Mouse (Mus musculus) kidney, embryonic 14.5 days (tissue): ENCODE results near the gene Ttyh3. TPM values are rescaled to one million over a fixed set of nuclear protein-coding genes. Genes with fewer than 3 reads are reported as not detected.

ENCODE experiments used
- ATAC-seq: fragments of 200-750 bp; cut with Nextera tagmentation; 2 replicates; pipeline ENCODE4 v1.8.0; 2017; ENCODE audit warnings: moderate number of reproducible peaks, mild to moderate bottlenecking, moderate TSS enrichment, moderate library complexity; ENCODE audit not compliant: low FRiP score, low TSS enrichment
- H3K27ac ChIP-seq: fragments of 300-500 bp; sonication (generic); 2 replicates; pipeline ENCODE4 v1.5.1; 2014; ENCODE audit warnings: low read depth, mild to moderate bottlenecking, low read length, moderate library complexity, mixed read lengths
- H3K27me3 ChIP-seq: fragments of 300-500 bp; sonication (generic); 2 replicates; pipeline ENCODE4 v1.6.1; 2014; ENCODE audit warnings: mild to moderate bottlenecking, low read length; ENCODE audit not compliant: control insufficient read depth, insufficient read depth
- H3K36me3 ChIP-seq: fragments of 300-500 bp; sonication (generic); 2 replicates; pipeline ENCODE4 v1.6.1; 2014; ENCODE audit warnings: low read length, mixed read lengths; ENCODE audit not compliant: control insufficient read depth, insufficient read depth
- H3K4me1 ChIP-seq: fragments of 300-500 bp; sonication (generic); 2 replicates; pipeline ENCODE4 v1.6.1; 2014; ENCODE audit warnings: low read length, mixed read lengths; ENCODE audit not compliant: control insufficient read depth, insufficient read depth
- H3K4me2 ChIP-seq: fragments of 300-500 bp; sonication (generic); replicated peaks from 2 replicates; pipeline ENCODE4 v1.6.1; 2014; ENCODE audit warnings: low read depth, mild to moderate bottlenecking, low read length
- H3K4me3 ChIP-seq: fragments of 300-500 bp; sonication (generic); 2 replicates; pipeline ENCODE4 v1.5.1; 2014; ENCODE audit warnings: mild to moderate bottlenecking, low read length
- H3K9ac ChIP-seq: fragments of 300-500 bp; sonication (generic); 2 replicates; pipeline ENCODE4 v1.6.1; 2014; ENCODE audit warnings: low read depth, mild to moderate bottlenecking, low read length, moderate library complexity
- H3K9me3 ChIP-seq: fragments of 300-500 bp; sonication (generic); 2 replicates; pipeline ENCODE4 v1.6.1; 2016; ENCODE audit warnings: low read length; ENCODE audit not compliant: control insufficient read depth
- WGBS: fragments of 180-500 bp; shearing (Covaris S2); extraction: QIAGEN DNeasy Blood & Tissue Kit; methylation state at CpG from one replicate; pipeline ENCODE4 v1.1.7; 2014; 5-methylcytosine and 5-hydroxymethylcytosine counted together
- polyA plus RNA-seq: library from polyadenylated mRNA; unstranded; fragments of >200 nt; fragmentation: Nextera tagmentation; extraction: Ambion mirVana; gene quantifications from 2 replicates; pipeline ENCODE4 v1.2.1, GENCODE M21; 2014

Gene Ttyh3
- polyA plus RNA-seq, 1 experiment from 2014 or later: 48.5 TPM

DNA sequence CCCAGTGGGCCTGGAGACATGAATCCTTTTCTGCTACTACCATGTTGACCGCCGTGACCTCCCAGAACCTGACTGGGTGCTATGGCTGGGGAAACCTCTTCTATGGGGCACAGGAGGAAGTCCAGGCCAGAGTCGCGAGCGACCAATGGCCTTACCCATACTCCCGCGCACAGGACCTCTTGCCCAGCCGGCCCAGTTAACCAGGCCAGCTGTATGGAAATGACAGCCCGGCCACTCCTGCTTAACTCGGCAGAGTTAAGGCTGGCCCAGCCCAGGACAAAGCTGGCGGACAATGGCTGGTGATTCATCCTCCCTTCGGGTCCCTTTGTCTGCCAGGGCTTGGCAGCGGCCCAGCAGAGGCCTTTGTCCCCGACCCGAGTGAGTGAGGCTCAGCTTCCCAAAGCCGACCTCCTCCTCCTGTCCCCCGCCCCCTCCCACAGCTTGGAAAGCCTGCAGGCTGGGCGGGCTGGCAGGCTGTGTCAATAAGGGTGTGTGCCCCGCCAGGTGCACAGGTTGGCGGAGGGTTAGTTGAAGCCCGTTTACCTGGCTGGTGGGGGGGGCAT is 37.7 kb downstream of the Ttyh3 start:
- Histone ChIP-seq H3K9ac (peak overlapping the region; percentile 86), H3K27ac (peak overlapping the region; percentile 89), H3K27me3 (no peaks in the 10 kb centered on the region), H3K36me3 (peaks cover 28% of the 10 kb centered on the region), H3K9me3 (no peaks in the 10 kb centered on the region), H3K4me3 (peak overlapping the region; percentile 69), H3K4me1 (peaks cover 53% of the 10 kb centered on the region), H3K4me2 (peak overlapping the region; percentile 88)
- WGBS: 8% methylated on average over 21 of the region's 21 CpGs
- ATAC-seq: no peak

DNA sequence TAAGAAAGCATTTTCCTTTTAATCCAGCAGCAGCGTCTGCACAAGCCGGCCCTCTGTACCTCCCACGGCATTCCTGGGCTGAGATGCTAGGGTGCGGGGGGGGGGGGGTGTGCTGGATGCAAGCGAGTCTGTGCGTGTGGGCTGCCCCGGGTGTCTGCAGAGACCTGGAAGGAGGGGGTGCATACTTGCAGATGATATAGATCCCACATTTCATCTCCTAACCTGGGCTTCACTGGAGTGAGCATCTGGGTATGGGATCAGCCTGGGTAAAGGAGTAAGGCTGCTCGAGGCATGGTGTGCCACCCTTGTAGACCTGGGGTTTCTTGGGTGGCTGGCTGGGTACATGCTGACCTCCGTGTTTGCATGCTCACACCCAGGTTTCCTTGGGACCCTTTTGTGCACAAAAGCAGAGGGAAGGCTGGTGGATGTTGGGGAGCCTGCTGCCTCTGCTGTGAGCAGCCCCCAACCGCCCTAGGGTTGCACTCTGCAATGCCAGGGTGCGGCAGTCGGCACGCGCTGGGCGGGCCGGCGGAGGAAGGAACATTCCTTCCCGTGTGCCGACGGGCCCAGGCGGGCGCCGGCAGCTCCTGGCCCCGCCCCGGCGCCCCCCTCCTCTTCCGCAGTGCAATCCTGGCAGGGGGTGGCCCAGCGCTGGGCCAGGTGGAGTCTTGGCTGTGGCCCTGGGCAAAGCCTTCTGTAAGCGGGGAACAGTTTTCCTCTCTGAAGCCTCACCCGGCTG is 38.4 kb downstream of the Ttyh3 start:
- 1% methylated on average over 30 of the region's 30 CpGs for WGBS

DNA sequence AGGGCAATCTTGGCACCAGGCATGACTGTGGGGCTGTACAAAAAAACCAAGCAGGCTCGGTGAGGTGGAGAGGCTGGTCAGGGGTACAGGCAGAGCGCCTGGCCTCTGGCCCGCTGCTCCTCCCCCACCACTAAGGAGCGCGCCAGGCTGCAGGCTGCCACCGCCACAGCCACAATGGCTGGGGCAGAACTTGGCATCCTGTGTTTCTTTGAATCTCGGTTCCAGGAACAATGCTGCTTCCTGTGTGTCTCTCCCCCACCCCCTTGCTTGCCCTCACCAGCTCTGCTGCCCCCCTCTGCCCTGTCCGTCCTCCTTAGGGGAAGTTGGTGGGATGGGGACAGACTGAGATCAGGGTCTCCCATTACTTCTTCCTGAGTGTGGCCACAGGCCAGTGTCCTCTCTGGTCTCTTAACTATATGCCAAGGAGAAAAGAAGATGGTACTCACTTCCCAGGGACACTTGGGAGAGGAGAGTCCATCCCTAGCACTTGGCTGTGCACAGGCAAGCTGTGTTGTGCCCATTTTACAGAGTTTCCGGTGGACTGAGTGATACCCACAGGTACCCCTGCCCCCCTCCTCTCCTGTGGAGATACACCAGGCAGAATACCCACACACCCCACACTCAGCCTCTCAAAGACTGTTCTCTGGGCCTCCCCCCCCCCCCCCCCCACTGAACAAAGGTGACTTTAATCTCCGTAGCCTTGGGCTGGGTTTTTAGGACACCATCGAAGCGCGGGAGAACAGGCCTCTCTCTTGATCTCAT is 39.1 kb downstream of the Ttyh3 start:
- no peaks in the 10 kb centered on the region for H3K27me3 ChIP-seq

More for the DNA sequence above, 38.4 kb downstream of the Ttyh3 start:
- Histone ChIP-seq H3K27me3 (no peaks in the 10 kb centered on the region), H3K4me1 (peaks cover 60% of the 10 kb centered on the region), H3K4me3 (peak overlapping the region; percentile 69), H3K9ac (peak overlapping the region; percentile 86), H3K27ac (peak overlapping the region; percentile 89), H3K4me2 (peak overlapping the region; percentile 88), H3K9me3 (no peaks in the 10 kb centered on the region), H3K36me3 (peaks cover 28% of the 10 kb centered on the region)
- peak; percentile 9; the same call in 1 of the 2 replicates for ATAC-seq

DNA sequence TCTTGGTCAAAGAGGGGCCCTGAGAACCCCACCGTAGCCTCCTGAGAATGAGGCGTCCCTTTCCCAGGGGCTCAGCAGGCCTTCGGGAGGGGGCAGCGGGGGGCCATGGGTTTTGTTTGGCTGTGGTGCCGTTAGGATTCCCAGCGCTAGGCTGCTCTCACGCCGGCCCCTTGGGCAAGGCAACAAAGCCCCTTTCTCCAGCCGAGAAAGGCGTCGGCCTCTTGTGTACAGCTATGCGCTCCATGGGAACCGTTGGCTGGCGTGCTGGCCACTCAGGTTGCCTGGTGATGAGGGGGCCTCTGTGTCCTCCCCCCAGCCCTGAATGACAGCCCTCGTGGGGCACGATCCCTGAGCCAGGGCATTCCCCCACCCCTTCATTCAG is 40.2 kb downstream of the Ttyh3 start:
- no peaks in the 10 kb centered on the region for H3K27me3 ChIP-seq
- under 1% methylated on average over 16 of the region's 16 CpGs for WGBS
- H3K27ac ChIP-seq: no peak overlapping the region; the same call in 1 of the 2 replicates
- peak overlapping the region; percentile 69 for H3K4me3 ChIP-seq
- peaks cover 67% of the 10 kb centered on the region for H3K4me1 ChIP-seq
- peak overlapping the region; percentile 86 for H3K9ac ChIP-seq
- H3K36me3 ChIP-seq: peaks cover 14% of the 10 kb centered on the region
- no peaks in the 10 kb centered on the region for H3K9me3 ChIP-seq
- peak overlapping the region; percentile 88 for H3K4me2 ChIP-seq
- no peak for ATAC-seq

More for the DNA sequence above, 39.1 kb downstream of the Ttyh3 start:
- peak overlapping the region; percentile 86; the same call in 1 of the 2 replicates for H3K9ac ChIP-seq
- peak overlapping the region; percentile 89 for H3K27ac ChIP-seq
- H3K4me2 ChIP-seq: peak overlapping the region; percentile 88
- no peak for ATAC-seq
- peaks cover 62% of the 10 kb centered on the region for H3K4me1 ChIP-seq
- no peaks in the 10 kb centered on the region for H3K9me3 ChIP-seq
- WGBS: 22% methylated on average over 13 of the region's 13 CpGs
- peaks cover 24% of the 10 kb centered on the region for H3K36me3 ChIP-seq
- H3K4me3 ChIP-seq: peak overlapping the region; percentile 69

DNA sequence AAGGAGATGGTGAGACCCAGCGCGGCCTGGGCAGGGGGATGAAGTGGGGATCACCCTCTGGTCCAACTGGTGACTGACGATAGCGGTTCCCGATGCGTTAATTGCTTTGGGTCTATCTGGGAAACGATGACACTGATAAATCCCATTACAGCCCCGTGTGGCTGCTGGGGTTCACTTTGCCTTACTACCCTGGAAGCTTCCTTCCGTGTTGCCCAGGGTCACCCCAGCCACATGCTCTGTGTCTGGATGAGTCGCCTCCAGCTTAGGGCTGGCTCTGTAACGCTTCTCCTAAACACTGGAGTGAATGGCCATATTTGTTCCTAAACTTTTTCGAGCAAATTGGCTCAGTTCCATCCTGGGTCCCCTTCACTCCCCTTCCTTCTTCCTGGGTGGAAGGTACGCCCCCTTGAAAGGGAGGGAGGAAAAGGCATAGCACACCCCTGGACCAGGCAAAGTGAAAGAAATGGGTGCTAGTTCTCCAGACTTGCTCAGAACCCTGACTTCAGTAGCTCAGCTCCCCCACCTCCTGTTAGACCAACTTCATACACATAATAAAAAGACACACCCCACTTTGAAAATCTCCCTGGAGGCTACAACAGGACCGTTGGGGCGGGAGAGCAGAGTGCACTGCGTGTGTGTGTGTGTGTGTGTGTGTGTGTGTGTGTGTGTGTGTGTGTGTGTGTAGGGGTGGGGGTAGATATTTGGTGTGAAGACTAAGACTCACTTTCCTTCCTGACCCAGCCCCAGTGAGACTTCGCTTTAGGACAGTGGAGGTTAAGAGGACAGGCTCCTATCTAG is 40.8 kb downstream of the Ttyh3 start:
- WGBS: 2% methylated on average over 17 of the region's 17 CpGs
- no peaks in the 10 kb centered on the region for H3K27me3 ChIP-seq
- ATAC-seq: no peak
- H3K36me3 ChIP-seq: peaks cover 8% of the 10 kb centered on the region
- H3K4me2 ChIP-seq: peak overlapping the region; percentile 88
- peaks cover 67% of the 10 kb centered on the region for H3K4me1 ChIP-seq
- H3K4me3 ChIP-seq: peak overlapping the region; percentile 69
- peak overlapping the region; percentile 86 for H3K9ac ChIP-seq
- no peaks in the 10 kb centered on the region for H3K9me3 ChIP-seq
- H3K27ac ChIP-seq: peak overlapping the region; percentile 74

- Histone ChIP-seq H3K4me1 (peaks cover 64% of the 10 kb centered on the region), H3K36me3 (no peaks in the 10 kb centered on the region; the same call in 1 of the 2 replicates), H3K9me3 (no peaks in the 10 kb centered on the region), H3K27ac (peak within 1 kb of the TSS; percentile 74), H3K9ac (peak within 1 kb of the TSS; percentile 86), H3K4me3 (peak within 1 kb of the TSS; percentile 69), H3K27me3 (no peaks in the 10 kb centered on the region), H3K4me2 (peak within 1 kb of the TSS; percentile 88)
- WGBS: under 1% methylated on average over 83 of the region's 91 CpGs
- ATAC-seq: peak; percentile 78
Observed at GRCm38 (mm10) chr5:140607001-140607835, 41.6 kb downstream of the Ttyh3 start, which contains the start of gene Lfng. TSS of gene Lfng (plus strand) at chr5:140607320.

DNA sequence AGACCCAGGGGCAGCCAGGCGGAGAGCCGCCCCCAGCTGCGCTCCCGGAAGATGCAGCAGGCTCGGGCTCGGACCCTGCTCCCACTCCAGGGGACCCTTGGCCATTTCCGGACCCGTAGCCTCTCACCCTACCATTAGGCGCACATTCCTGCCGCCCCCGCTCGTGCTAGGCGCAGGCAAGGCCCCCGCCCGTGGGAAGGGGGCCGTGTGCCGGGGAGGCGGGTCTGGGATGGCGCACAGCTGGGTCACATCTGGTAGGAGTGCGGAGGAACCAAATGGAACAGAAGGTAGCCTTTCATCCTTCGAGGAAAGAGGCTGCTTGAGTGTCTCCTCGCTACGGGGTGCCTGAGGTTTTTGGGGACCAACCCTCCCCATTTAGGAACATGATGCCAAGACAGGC is 42.4 kb downstream of the Ttyh3 start:
- peaks cover 58% of the 10 kb centered on the region for H3K4me1 ChIP-seq
- H3K9me3 ChIP-seq: no peaks in the 10 kb centered on the region
- H3K27me3 ChIP-seq: no peaks in the 10 kb centered on the region
- peak overlapping the region; percentile 66 for H3K27ac ChIP-seq
- peak overlapping the region; percentile 88 for H3K4me2 ChIP-seq
- no peaks in the 10 kb centered on the region; the same call in 1 of the 2 replicates for H3K36me3 ChIP-seq
- peak overlapping the region; percentile 19 for H3K9ac ChIP-seq
- H3K4me3 ChIP-seq: peak overlapping the region; percentile 69
- ATAC-seq: peak; percentile 25
- WGBS: under 1% methylated on average over 23 of the region's 23 CpGs

DNA sequence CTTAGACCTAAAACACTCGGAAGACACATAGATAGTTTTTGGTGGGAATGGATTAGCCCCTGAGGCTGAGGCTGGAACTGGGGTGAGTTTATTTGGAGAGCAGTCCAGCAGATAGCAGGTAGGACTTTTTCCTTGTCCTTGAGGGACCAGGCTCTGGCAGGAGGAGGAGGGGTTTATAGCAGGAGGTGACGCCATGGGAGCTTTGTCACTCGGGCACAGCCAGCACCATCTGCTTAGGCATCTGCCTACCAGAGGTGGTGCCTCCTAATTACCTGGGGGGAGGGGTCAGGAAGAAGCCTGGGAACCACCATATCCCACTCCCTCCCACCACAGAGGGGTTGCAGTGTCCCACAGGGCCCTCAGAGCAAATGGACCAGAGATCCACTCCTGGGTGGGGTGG is 43.6 kb downstream of the Ttyh3 start:
- H3K4me2 ChIP-seq: no peak overlapping the region
- no peaks in the 10 kb centered on the region for H3K36me3 ChIP-seq
- no peak overlapping the region for H3K9ac ChIP-seq
- 11% methylated on average over 3 of the region's 3 CpGs for WGBS
- H3K9me3 ChIP-seq: no peaks in the 10 kb centered on the region
- H3K27ac ChIP-seq: no peak overlapping the region; the same call in 1 of the 2 replicates
- peaks cover 50% of the 10 kb centered on the region for H3K4me1 ChIP-seq
- ATAC-seq: no peak
- H3K4me3 ChIP-seq: no peak overlapping the region
- no peaks in the 10 kb centered on the region for H3K27me3 ChIP-seq
